Mouse (Mus musculus) heart, adult 8-10 months (tissue): Measurements from ENCODE around the gene 1700030J22Rik. TPM values are rescaled to one million over a fixed set of nuclear protein-coding genes. Genes with fewer than 3 reads are reported as not detected.

Experiments
- DNase-seq: peaks from one replicate; pipeline ENCODE4 v3.0.0; 2022; ENCODE audit warnings: low spot score
- total RNA-seq, 4 experiments: library from RNA; stranded (reverse); gene quantifications; 2 replicates each; pipeline ENCODE4 v1.2.4; 2022

1700030J22Rik gene
- under 1 TPM; 0.35 to 0.46 (median 0.39) TPM for total RNA-seq

GRCm38 (mm10) chr8:116978631-116979256 is at the start of gene 1700030J22Rik:
Gene 1700030J22Rik (minus strand): TSS chr8:116978959.
- DNase-seq, result peak; percentile 98

- no peak for DNase-seq
Measured at GRCm38 (mm10) chr8:117027601-117028000, 48.8 kb upstream of the 1700030J22Rik start.

GRCm38 (mm10) chr8:117022297-117022993 is 43.7 kb upstream of the 1700030J22Rik start:
- DNase-seq, result no peak

GRCm38 (mm10) chr8:117019323-117020275 is 40.8 kb upstream of the 1700030J22Rik start:
- no peak for DNase-seq

- no peak for DNase-seq
Measured at GRCm38 (mm10) chr8:117017896-117018295, 39.1 kb upstream of the 1700030J22Rik start.

- no peak for DNase-seq
Measured at GRCm38 (mm10) chr8:117017006-117017405, 38.2 kb upstream of the 1700030J22Rik start.

GRCm38 (mm10) chr8:117015670-117016069 is 36.9 kb upstream of the 1700030J22Rik start:
- no peak for DNase-seq

- no peak for DNase-seq
Measured at GRCm38 (mm10) chr8:117011366-117011765, 32.6 kb upstream of the 1700030J22Rik start.

GRCm38 (mm10) chr8:116994016-116994716 is 15.4 kb upstream of the 1700030J22Rik start:
- DNase-seq, result no peak

- peak; percentile 99 for DNase-seq
Measured at GRCm38 (mm10) chr8:116993095-116993867, 14.5 kb upstream of the 1700030J22Rik start, which contains the start of gene Gcsh. Gene Gcsh (minus strand): TSS chr8:116993537.

- DNase-seq, result no peak
Measured at GRCm38 (mm10) chr8:116992176-116992971, 13.6 kb upstream of the 1700030J22Rik start.

- DNase-seq, result no peak
Measured at GRCm38 (mm10) chr8:116991241-116991640, 12.5 kb upstream of the 1700030J22Rik start.

- DNase-seq, result no peak
Measured at GRCm38 (mm10) chr8:116989842-116990241, 11.1 kb upstream of the 1700030J22Rik start.

- peak; percentile 60 for DNase-seq
Measured at GRCm38 (mm10) chr8:116980117-116980516, 1.4 kb upstream of the 1700030J22Rik start.

GRCm38 (mm10) chr8:116978052-116978451 is 707 bp downstream of the 1700030J22Rik start:
- no peak for DNase-seq

GRCm38 (mm10) chr8:116975606-116976005 is 3.2 kb downstream of the 1700030J22Rik start:
- no peak for DNase-seq

GRCm38 (mm10) chr8:116975066-116975465 is 3.7 kb downstream of the 1700030J22Rik start:
- DNase-seq, result no peak

GRCm38 (mm10) chr8:116969531-116969930 is 9.2 kb downstream of the 1700030J22Rik start:
- no peak for DNase-seq

- DNase-seq, result no peak
Measured at GRCm38 (mm10) chr8:116954415-116954814, 24.3 kb downstream of the 1700030J22Rik start.

- no peak for DNase-seq
Measured at GRCm38 (mm10) chr8:116952428-116952827, 26.3 kb downstream of the 1700030J22Rik start.
